Mouse (Mus musculus) ovary, adult 10 weeks (tissue): ENCODE measurements around the gene Bahd1. TPM values are rescaled to one million over a fixed set of nuclear protein-coding genes. Genes with fewer than 3 reads are reported as not detected.

ENCODE experiments used
- polyA plus RNA-seq: library from polyadenylated mRNA; stranded (reverse); fragments of 350-450 nt; fragmentation: Illumina TruSeq; extraction: RNeasy Lipid Tissue Mini Kit (QIAGEN cat#74804); gene quantifications from one replicate; pipeline ENCODE4 v1.2.3, GENCODE M21; 2014

The Bahd1 gene
- polyA plus RNA-seq: 5.0 TPM

GRCm38 (mm10) chr2:118899981-118900825, at the start of gene Bahd1:
Gene Bahd1 (plus strand): TSS chr2:118900377.

GRCm38 (mm10) chr2:118861454-118862339, 38.5 kb upstream of the Bahd1 start, which contains the start of gene Ivd:
Gene Ivd (plus strand): TSS chr2:118861954.

GRCm38 (mm10) chr2:118926361-118926997, 26.3 kb downstream of the Bahd1 start, which contains the start of gene Chst14:
Gene Chst14 (plus strand): TSS chr2:118926496.

Other genes with a start within 250 kb of the Bahd1 start
- 2.6 TPM for gene Pak6, start 237.1 kb upstream of the Bahd1 start, polyA plus RNA-seq
- 4.7 TPM for gene Ankrd63, start 196.4 kb upstream of the Bahd1 start, polyA plus RNA-seq
- 0.34 TPM for gene Plcb2, start 171.9 kb upstream of the Bahd1 start, polyA plus RNA-seq
- gene Inafm2, start 154.6 kb upstream of the Bahd1 start, polyA plus RNA-seq: 24.0 TPM
- 1.3 TPM for gene Ccdc9b, start 137.7 kb upstream of the Bahd1 start, polyA plus RNA-seq
- not detected for gene Phgr1, start 127.6 kb upstream of the Bahd1 start, polyA plus RNA-seq
- 0.06 TPM for gene Disp2, start 120.7 kb upstream of the Bahd1 start, polyA plus RNA-seq
- 21.7 TPM for gene Knstrn, start 86.4 kb upstream of the Bahd1 start, polyA plus RNA-seq
- 20.1 TPM for gene Ivd, start 38.4 kb upstream of the Bahd1 start, polyA plus RNA-seq
- 5.5 TPM for gene Chst14, start 26.1 kb downstream of the Bahd1 start, polyA plus RNA-seq
- gene Ccdc32, start 129.0 kb downstream of the Bahd1 start, polyA plus RNA-seq: 11.1 TPM
- 4.7 TPM for gene Rpusd2, start 134.4 kb downstream of the Bahd1 start, polyA plus RNA-seq
- 29.7 TPM for gene Knl1, start 146.7 kb downstream of the Bahd1 start, polyA plus RNA-seq
- 13.3 TPM for gene Rad51, start 212.4 kb downstream of the Bahd1 start, polyA plus RNA-seq